8 mouse cellular contexts compared by ENCODE assay signal in genomic region chr3:55542310-55542709, GRCm38 (mm10).
DNase-seq lines count a peak whose midpoint lies in the region; ATAC-seq and TF ChIP-seq lines count a peak whose summit lies in the region.

No protein-coding gene starts in this region.

- peak; percentile 28 for TF ChIP-seq CTCF in heart, postnatal 0 days (IDR thresholded peaks at IDR 0.05; ENCODE audit: low read depth)
- TF ChIP-seq CTCF in midbrain, postnatal 0 days (IDR thresholded peaks at IDR 0.05): peak; percentile 76

- no peaks in the 10 kb centered on the region for H3K9me3 ChIP-seq in embryonic facial prominence, embryonic 11.5 days (replicated peaks; ENCODE audit: control insufficient read depth, low read length)
- no peaks in the 10 kb centered on the region for H3K9me3 ChIP-seq in heart, postnatal 0 days (replicated peaks; ENCODE audit: control insufficient read depth, low read length)
- H3K9me3 ChIP-seq in midbrain, postnatal 0 days (ENCODE audit: low read length): no peaks in the 10 kb centered on the region

- no peaks in the 10 kb centered on the region; the same call in 1 of the 2 replicates for H3K27me3 ChIP-seq in embryonic facial prominence, embryonic 11.5 days (ENCODE audit: control insufficient read depth, insufficient read depth, low read length)
- H3K27me3 ChIP-seq in heart, postnatal 0 days (ENCODE audit: control insufficient read depth, insufficient read depth, low read length): no peaks in the 10 kb centered on the region
- H3K27me3 ChIP-seq in midbrain, postnatal 0 days (ENCODE audit: insufficient read depth, low read length): no peaks in the 10 kb centered on the region

- no peak for TF ChIP-seq EP300 in heart, postnatal 0 days (IDR thresholded peaks at IDR 0.05; ENCODE audit: low read depth)

- ATAC-seq in embryonic facial prominence, embryonic 11.5 days (replicated peaks; ENCODE audit: insufficient number of reproducible peaks, low FRiP score, low TSS enrichment, low read depth): no peak
- ATAC-seq in heart, postnatal 0 days (ENCODE audit: insufficient read depth, low read depth): no peak
- peak; percentile 67 for ATAC-seq in midbrain, postnatal 0 days (ENCODE audit: low FRiP score)

- intact Hi-C loops in left cerebral cortex, postnatal 10 days (cut with DNase I): loop anchor here (10.0 kb wide), 1 partner anchor 1662 kb away; no protein-coding TSS in a partner anchor

- no peaks in the 10 kb centered on the region for H3K36me3 ChIP-seq in embryonic facial prominence, embryonic 11.5 days (replicated peaks; ENCODE audit: control insufficient read depth, insufficient read depth, low read depth, low read length)
- H3K36me3 ChIP-seq in heart, postnatal 0 days (replicated peaks; ENCODE audit: control insufficient read depth, insufficient read depth, low read length): no peaks in the 10 kb centered on the region
- H3K36me3 ChIP-seq in midbrain, postnatal 0 days (ENCODE audit: insufficient read depth, low read length): no peaks in the 10 kb centered on the region

- 5% methylated on average over 8 of the region's 8 CpGs for WGBS in embryonic facial prominence, embryonic 11.5 days
- 17% methylated on average over 8 of the region's 8 CpGs for WGBS in heart, postnatal 0 days
- under 1% methylated on average over 8 of the region's 8 CpGs for whole genome bisulfite sequencing in midbrain, postnatal 0 days

- H3K27ac ChIP-seq in embryonic facial prominence, embryonic 11.5 days (replicated peaks; ENCODE audit: low read depth, low read length): no peak overlapping the region
- no peak overlapping the region for H3K27ac ChIP-seq in heart, postnatal 0 days (ENCODE audit: low read depth)
- H3K27ac ChIP-seq in midbrain, postnatal 0 days (ENCODE audit: low read depth, low read length): peak overlapping the region; percentile 71

- DNase-seq in urinary bladder, postnatal 14 days (ENCODE audit: low spot score): peak; percentile 36
- DNase-seq in urinary bladder, postnatal 25 days (ENCODE audit: low spot score): no peak
- peak; percentile 69 for DNase-seq in embryonic facial prominence, embryonic 11.5 days (ENCODE audit: low spot score)
- no peak for DNase-seq in heart, postnatal 0 days (ENCODE audit: low spot score)
- DNase-seq in left cerebral cortex, postnatal 10 days (ENCODE audit: extremely low spot score in 1 of 2, low spot score in 2 of 2): peak; percentile 69 to 71
- DNase-seq in midbrain, postnatal 0 days (ENCODE audit: low spot score): peak; percentile 89
- no peak for DNase-seq in yolk sac, embryonic 10.5 days (ENCODE audit: low spot score)
- DNase-seq in spleen, postnatal 10 days (ENCODE audit: low spot score in 2 of 2): no peak

- peaks cover 10% of the 10 kb centered on the region for H3K4me1 ChIP-seq in embryonic facial prominence, embryonic 11.5 days (ENCODE audit: control insufficient read depth, insufficient read depth, low read length)
- peaks cover 5% of the 10 kb centered on the region; the same call in 1 of the 2 replicates for H3K4me1 ChIP-seq in heart, postnatal 0 days (ENCODE audit: control insufficient read depth, insufficient read depth)
- H3K4me1 ChIP-seq in midbrain, postnatal 0 days (ENCODE audit: insufficient read depth, low read length): 0 out of 2 replicates have a peak, but pooled peaks cover 4% of the 10 kb centered on the region

- no peak overlapping the region for H3K4me2 ChIP-seq in embryonic facial prominence, embryonic 11.5 days (ENCODE audit: low read depth, low read length)
- H3K4me2 ChIP-seq in heart, postnatal 0 days (ENCODE audit: low read depth, low read length): peak overlapping the region; percentile 45
- H3K4me2 ChIP-seq in midbrain, postnatal 0 days (ENCODE audit: low read depth, low read length, poor library complexity, severe bottlenecking): peak overlapping the region; percentile 33

- no peak overlapping the region for H3K4me3 ChIP-seq in embryonic facial prominence, embryonic 11.5 days (ENCODE audit: low read depth, low read length)
- peak overlapping the region; percentile 19; the same call in 1 of the 2 replicates for H3K4me3 ChIP-seq in heart, postnatal 0 days (ENCODE audit: low read depth, low read length)
- H3K4me3 ChIP-seq in midbrain, postnatal 0 days (ENCODE audit: low read depth, low read length): peak overlapping the region; percentile 8; the same call in 1 of the 2 replicates

- 0 out of 2 replicates have a peak overlapping the region, but pooled peaks have one; percentile 28 for H3K9ac ChIP-seq in embryonic facial prominence, embryonic 11.5 days (replicated peaks; ENCODE audit: low read length)
- H3K9ac ChIP-seq in heart, postnatal 0 days (replicated peaks; ENCODE audit: low read depth, low read length): no peak overlapping the region
- 0 out of 2 replicates have a peak overlapping the region, but pooled peaks have one; percentile 51 for H3K9ac ChIP-seq in midbrain, postnatal 0 days (replicated peaks; ENCODE audit: low read length, poor library complexity, severe bottlenecking)

Comparison
In these comparisons a context has a peak if more than half of its experiments do, and no peak if none do; other contexts are left out.
1. DNase-seq: peak in urinary bladder, postnatal 14 days (single experiment), embryonic facial prominence, embryonic 11.5 days (single experiment), left cerebral cortex, postnatal 10 days (2 of 2) and midbrain, postnatal 0 days (single experiment); none in urinary bladder, postnatal 25 days (single experiment), heart, postnatal 0 days (single experiment), yolk sac, embryonic 10.5 days (single experiment) and spleen, postnatal 10 days (0 of 2).